Mouse (Mus musculus) E14TG2a.4 (cell line): ENCODE measurements at regions not wholly inside any gene's neighbourhood (a gene's known extent, or its start where the extent isn't known, plus 50 kb on each side); places are given as distances from the start of the nearest gene placed in this dataset.

Experiments
- H3K27me3 ChIP-seq: 2 replicates; pipeline ENCODE4 v1.6.1; 2014; ENCODE audit warnings: low read length, control low read depth; ENCODE audit not compliant: insufficient read depth
- H3K36me3 ChIP-seq: 2 replicates; pipeline ENCODE4 v1.6.1; 2014; ENCODE audit warnings: low read length, control low read depth; ENCODE audit not compliant: insufficient read depth
- H3K4me1 ChIP-seq: replicated peaks from 2 replicates; pipeline ENCODE4 v1.6.1; 2014; ENCODE audit warnings: low read depth, low read length, control low read depth
- H3K4me3 ChIP-seq: replicated peaks from 2 replicates; pipeline ENCODE4 v1.5.1; 2014; ENCODE audit warnings: mild to moderate bottlenecking, low read length
- H3K9me3 ChIP-seq: 2 replicates; pipeline ENCODE4 v1.6.1; 2014; ENCODE audit warnings: low read length, control low read depth
- CTCF ChIP-seq: conservative IDR thresholded peaks from 2 replicates; pipeline ENCODE4 v1.5.1; 2014; ENCODE audit warnings: low read length
- NANOG ChIP-seq: IDR thresholded peaks from 2 replicates; pipeline ENCODE4 v1.6.1; 2014; ENCODE audit warnings: borderline replicate concordance, low read length, mixed read lengths
- POU5F1 ChIP-seq: IDR thresholded peaks from 2 replicates; pipeline ENCODE4 v1.6.1; 2014; ENCODE audit warnings: low read length, borderline replicate concordance

DNA sequence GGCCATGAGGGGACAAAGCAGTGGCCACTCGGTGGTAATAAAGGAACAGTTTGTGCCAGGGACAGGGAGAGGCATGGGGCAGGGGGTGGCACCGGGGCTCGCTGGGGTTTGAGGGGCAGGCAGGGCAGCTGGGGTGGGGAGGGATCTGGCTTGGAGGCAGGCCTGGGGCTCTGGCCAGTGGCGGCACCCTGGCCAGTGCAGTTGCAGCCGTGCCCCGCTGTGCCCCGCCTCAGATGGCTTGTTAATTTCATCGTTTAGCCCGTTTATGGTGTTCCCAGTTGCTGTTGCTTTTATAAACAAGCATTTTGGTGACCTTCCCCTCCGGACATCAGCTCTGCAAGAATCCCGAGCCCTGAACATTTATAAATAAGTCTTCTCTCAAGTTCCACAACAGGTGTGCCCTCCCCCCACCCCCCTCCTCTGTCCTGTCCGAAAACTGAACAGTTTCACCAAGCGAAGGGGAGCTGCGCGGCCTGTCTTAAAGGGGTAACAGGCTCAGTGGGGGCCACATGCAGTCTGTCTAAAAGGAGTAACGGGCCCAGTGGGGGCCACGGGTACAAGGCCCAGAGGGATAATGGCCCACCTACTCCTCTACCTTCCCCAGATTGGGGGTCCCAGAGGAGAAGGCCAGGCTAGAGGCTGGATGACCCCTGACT is 51.0 kb upstream of the Casz1 start:
- TF ChIP-seq CTCF = no peak
- TF ChIP-seq NANOG = no peak
- TF ChIP-seq POU5F1 = no peak
- no peaks in the 10 kb centered on the region for H3K9me3 ChIP-seq

DNA sequence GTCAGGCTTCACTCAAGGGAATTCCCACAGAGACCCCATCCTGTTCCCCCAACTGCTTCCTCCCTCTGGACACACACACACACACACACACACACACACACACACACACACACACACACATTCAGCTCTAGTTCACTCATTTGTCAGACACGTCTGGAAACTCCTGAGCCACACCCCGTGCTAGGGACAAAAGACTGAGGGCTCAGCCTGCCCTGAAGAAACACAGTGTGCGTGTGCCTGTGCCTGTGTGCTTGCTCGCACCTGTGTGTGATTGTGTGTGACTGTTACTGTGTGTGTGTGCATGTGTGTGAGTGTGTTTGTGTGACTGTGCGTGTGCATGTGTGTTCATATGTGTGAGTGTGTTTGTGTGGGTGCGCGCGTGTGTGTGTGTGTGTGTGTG is 50.4 kb upstream of the Casz1 start:
- no peak for TF ChIP-seq NANOG
- no peak for TF ChIP-seq CTCF
- no peak for TF ChIP-seq POU5F1

More for the DNA sequence above, 51.0 kb upstream of the Casz1 start:
- Histone ChIP-seq H3K27me3 (peaks cover 5% of the 10 kb centered on the region; the same call in 1 of the 2 replicates), H3K36me3 (no peaks in the 10 kb centered on the region), H3K4me1 (peaks cover 47% of the 10 kb centered on the region), H3K4me3 (peak overlapping the region; percentile 58)

More for the DNA sequence above, 50.4 kb upstream of the Casz1 start:
- Histone ChIP-seq H3K9me3 (no peaks in the 10 kb centered on the region), H3K36me3 (no peaks in the 10 kb centered on the region), H3K4me3 (peak overlapping the region; percentile 58; the same call in 1 of the 2 replicates), H3K4me1 (peaks cover 50% of the 10 kb centered on the region), H3K27me3 (peaks cover 5% of the 10 kb centered on the region; the same call in 1 of the 2 replicates)
